Mouse (Mus musculus) heart, embryonic 13.5 days (tissue): ENCODE measurements at regions not wholly inside any gene's neighbourhood (a gene's known extent, or its start where the extent isn't known, plus 50 kb on each side); places are given as distances from the start of the nearest gene placed in this dataset. TPM values are rescaled to one million over a fixed set of nuclear protein-coding genes. Genes with fewer than 3 reads are reported as not detected.

ENCODE experiments used
- ATAC-seq: fragments of 200-750 bp; cut with Nextera tagmentation; 2 replicates; pipeline ENCODE4 v1.8.0; 2017; ENCODE audit warnings: moderate TSS enrichment; ENCODE audit not compliant: insufficient number of reproducible peaks, low FRiP score, low TSS enrichment; ENCODE audit errors: extremely low read depth
- H3K27ac ChIP-seq: fragments of 300-500 bp; sonication (generic); replicated peaks from 2 replicates; pipeline ENCODE4 v1.5.1; 2015; ENCODE audit warnings: moderate library complexity, mild to moderate bottlenecking, inconsistent platforms
- H3K27me3 ChIP-seq: fragments of 300-500 bp; sonication (generic); replicated peaks from 2 replicates; pipeline ENCODE4 v1.6.1; 2015; ENCODE audit warnings: mild to moderate bottlenecking, inconsistent platforms
- H3K36me3 ChIP-seq: fragments of 300-500 bp; sonication (generic); 2 replicates; pipeline ENCODE4 v1.6.1; 2015; ENCODE audit warnings: mild to moderate bottlenecking, inconsistent platforms
- H3K4me1 ChIP-seq: fragments of 300-500 bp; sonication (generic); 2 replicates; pipeline ENCODE4 v1.6.1; 2015; ENCODE audit warnings: inconsistent platforms
- H3K4me2 ChIP-seq: fragments of 300-500 bp; sonication (generic); 2 replicates; pipeline ENCODE4 v1.6.1; 2015; ENCODE audit warnings: inconsistent platforms, mild to moderate bottlenecking, moderate library complexity
- H3K4me3 ChIP-seq: fragments of 300-500 bp; sonication (generic); 2 replicates; pipeline ENCODE4 v1.5.1; 2015; ENCODE audit warnings: moderate library complexity, mild to moderate bottlenecking, inconsistent platforms
- H3K9ac ChIP-seq: fragments of 300-500 bp; sonication (generic); 2 replicates; pipeline ENCODE4 v1.6.1; 2015; ENCODE audit warnings: inconsistent platforms, mild to moderate bottlenecking, moderate library complexity
- H3K9me3 ChIP-seq: fragments of 300-500 bp; sonication (generic); 2 replicates; pipeline ENCODE4 v1.6.1; 2016; ENCODE audit warnings: inconsistent platforms
- WGBS: fragments of 180-500 bp; shearing (Covaris S2); methylation state at CpG from one replicate; pipeline ENCODE4 v1.1.7; 2015; ENCODE audit warnings: mixed read lengths; 5-methylcytosine and 5-hydroxymethylcytosine counted together
- microRNA-seq: library from miRNA; unstranded; fragments of <30 nt; microRNA quantifications from one replicate; pipeline ENCODE4, GENCODE M21; 2016

DNA sequence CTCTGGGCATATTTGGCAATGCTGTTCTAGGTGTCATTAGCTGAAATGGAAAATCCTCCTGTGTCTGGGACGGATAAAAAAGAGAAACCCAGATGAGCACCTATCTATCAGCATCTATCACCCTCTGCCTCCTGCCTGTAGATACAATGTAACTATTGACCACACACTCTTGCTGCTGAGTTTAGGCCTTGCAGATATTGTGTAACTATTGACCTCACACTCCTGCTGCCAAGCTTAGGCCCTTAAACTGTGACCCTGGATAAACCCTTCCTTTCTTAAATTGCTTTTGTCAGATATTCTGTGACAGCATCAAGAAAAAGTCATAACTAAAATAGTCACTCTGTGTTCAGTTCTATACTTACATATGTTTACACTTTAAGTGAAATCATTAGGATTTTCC, 81.9 kb upstream of the Nrp1 start:
- H3K4me3 ChIP-seq: no peak overlapping the region
- ATAC-seq: no peak
- H3K36me3 ChIP-seq: no peaks in the 10 kb centered on the region
- no peak overlapping the region for H3K9ac ChIP-seq
- no peak overlapping the region for H3K4me2 ChIP-seq
- peaks cover 26% of the 10 kb centered on the region for H3K4me1 ChIP-seq
- no peak overlapping the region for H3K27ac ChIP-seq
- WGBS: 77% methylated on average over 1 of the region's 1 CpGs
- H3K9me3 ChIP-seq: 0 out of 2 replicates have a peak, but pooled peaks cover 3% of the 10 kb centered on the region
- H3K27me3 ChIP-seq: no peaks in the 10 kb centered on the region

DNA sequence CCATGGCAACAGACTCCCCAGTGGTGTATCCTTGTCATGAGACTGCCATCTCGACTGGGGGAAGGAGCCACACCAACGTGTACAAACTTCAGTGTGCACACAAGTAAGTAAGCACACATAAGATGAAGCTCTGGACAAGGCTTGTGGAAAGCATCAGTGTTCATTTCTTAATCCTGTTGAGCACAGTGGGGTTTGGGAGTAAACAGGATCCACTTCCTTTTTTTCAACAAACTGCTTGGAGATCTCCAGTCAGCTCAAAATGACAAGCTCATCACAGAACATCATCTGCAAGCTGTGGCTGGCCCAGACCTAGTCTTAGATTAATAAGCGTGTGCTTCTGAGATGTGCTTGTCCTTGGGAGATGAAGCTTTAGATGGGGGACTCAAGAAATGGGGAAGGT, 75.6 kb upstream of the Nrp1 start:
- Histone ChIP-seq H3K27me3 (no peaks in the 10 kb centered on the region), H3K9me3 (no peaks in the 10 kb centered on the region), H3K4me2 (no peak overlapping the region), H3K4me1 (peaks cover 6% of the 10 kb centered on the region), H3K27ac (no peak overlapping the region), H3K36me3 (no peaks in the 10 kb centered on the region), H3K9ac (no peak overlapping the region), H3K4me3 (no peak overlapping the region)
- 60% methylated on average over 3 of the region's 3 CpGs for WGBS
- ATAC-seq: no peak

- no peaks in the 10 kb centered on the region for H3K27me3 ChIP-seq
- H3K4me1 ChIP-seq: peaks cover 6% of the 10 kb centered on the region
- no peaks in the 10 kb centered on the region for H3K9me3 ChIP-seq
- no peak overlapping the region for H3K27ac ChIP-seq
- no peak overlapping the region for H3K9ac ChIP-seq
- no peak for ATAC-seq
- no peaks in the 10 kb centered on the region for H3K36me3 ChIP-seq
- H3K4me3 ChIP-seq: no peak overlapping the region
- no peak overlapping the region for H3K4me2 ChIP-seq
- WGBS: 70% methylated on average over 2 of the region's 2 CpGs
Observed at GRCm38 (mm10) chr8:128283365-128283764, 75.0 kb upstream of the Nrp1 start.

GRCm38 (mm10) chr8:128284816-128285215, 73.6 kb upstream of the Nrp1 start:
- no peak overlapping the region for H3K4me2 ChIP-seq
- no peaks in the 10 kb centered on the region for H3K9me3 ChIP-seq
- H3K4me3 ChIP-seq: no peak overlapping the region
- ATAC-seq: no peak
- H3K27me3 ChIP-seq: no peaks in the 10 kb centered on the region
- H3K9ac ChIP-seq: no peak overlapping the region
- H3K27ac ChIP-seq: no peak overlapping the region
- WGBS: 55% methylated on average over 3 of the region's 3 CpGs
- H3K36me3 ChIP-seq: no peaks in the 10 kb centered on the region
- H3K4me1 ChIP-seq: peaks cover 5% of the 10 kb centered on the region

GRCm38 (mm10) chr8:128290076-128290475, 68.3 kb upstream of the Nrp1 start:
- peaks cover 27% of the 10 kb centered on the region for H3K4me1 ChIP-seq
- H3K27me3 ChIP-seq: no peaks in the 10 kb centered on the region
- no peak overlapping the region for H3K9ac ChIP-seq
- H3K36me3 ChIP-seq: no peaks in the 10 kb centered on the region
- no peaks in the 10 kb centered on the region for H3K9me3 ChIP-seq
- WGBS: 54% methylated on average over 4 of the region's 4 CpGs
- H3K4me3 ChIP-seq: no peak overlapping the region
- no peak for ATAC-seq
- H3K27ac ChIP-seq: no peak overlapping the region
- H3K4me2 ChIP-seq: no peak overlapping the region

DNA sequence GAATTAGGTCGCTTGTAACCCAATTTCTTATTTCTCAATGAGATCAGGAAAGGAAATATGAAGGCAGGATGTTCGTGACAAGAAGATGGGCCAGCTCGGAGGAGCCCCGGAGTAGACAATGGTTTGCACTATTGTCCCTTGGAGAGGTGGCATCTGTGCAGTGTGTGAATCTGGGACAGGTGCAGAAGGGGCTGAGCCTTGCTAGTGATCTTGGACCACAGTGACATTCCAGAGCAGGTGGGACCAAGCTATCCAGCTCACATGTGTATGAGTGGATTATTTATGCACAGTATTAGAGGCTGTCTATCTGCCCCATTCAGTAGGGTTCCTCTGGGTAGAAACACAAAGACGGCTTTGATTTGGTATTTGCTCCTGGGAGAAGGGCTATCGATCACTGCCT, 66.0 kb upstream of the Nrp1 start:
- ATAC-seq: no peak

DNA sequence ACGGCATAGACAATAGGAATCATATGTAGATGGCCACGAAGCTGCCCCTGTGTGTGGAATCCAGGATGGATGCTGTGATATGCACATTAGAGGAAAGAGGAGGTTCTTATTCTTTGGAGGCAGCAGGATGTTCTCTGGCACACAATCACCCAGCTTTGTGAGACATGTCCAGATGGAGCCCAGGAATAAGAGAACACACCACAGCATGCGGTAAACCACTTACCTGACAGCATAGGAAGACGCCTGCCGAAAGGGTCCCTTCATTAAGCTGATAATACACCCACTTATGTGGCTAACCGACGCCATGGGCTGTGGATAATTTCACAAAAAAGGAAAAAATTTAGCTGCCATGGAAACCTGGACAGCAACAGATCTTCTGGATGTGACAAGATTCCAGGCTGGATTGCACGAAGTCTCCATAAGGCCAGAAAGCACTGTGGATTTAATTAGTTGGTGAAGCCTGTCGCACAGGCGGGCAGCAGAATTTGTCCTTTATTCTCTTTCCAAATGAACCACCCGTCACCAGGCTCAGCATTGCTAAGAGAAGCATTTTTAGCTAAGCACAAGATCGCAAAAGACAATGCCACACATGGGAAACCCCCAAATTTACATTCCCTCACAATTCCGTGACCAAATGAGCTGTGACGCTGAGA, 61.5 kb upstream of the Nrp1 start:
- peaks cover 25% of the 10 kb centered on the region for H3K4me1 ChIP-seq
- ATAC-seq: no peak
- no peak overlapping the region for H3K4me3 ChIP-seq
- H3K36me3 ChIP-seq: no peaks in the 10 kb centered on the region
- no peaks in the 10 kb centered on the region for H3K27me3 ChIP-seq
- WGBS: 78% methylated on average over 14 of the region's 14 CpGs
- no peak overlapping the region for H3K4me2 ChIP-seq
- no peak overlapping the region for H3K27ac ChIP-seq
- no peak overlapping the region for H3K9ac ChIP-seq
- no peaks in the 10 kb centered on the region for H3K9me3 ChIP-seq

More for the DNA sequence above, 66.0 kb upstream of the Nrp1 start:
- no peak overlapping the region for H3K4me3 ChIP-seq
- no peaks in the 10 kb centered on the region for H3K27me3 ChIP-seq
- 76% methylated on average over 6 of the region's 6 CpGs for WGBS
- H3K27ac ChIP-seq: no peak overlapping the region
- H3K9ac ChIP-seq: no peak overlapping the region
- peaks cover 36% of the 10 kb centered on the region for H3K4me1 ChIP-seq
- H3K4me2 ChIP-seq: no peak overlapping the region
- no peaks in the 10 kb centered on the region for H3K36me3 ChIP-seq
- H3K9me3 ChIP-seq: no peaks in the 10 kb centered on the region

- no peaks in the 10 kb centered on the region for H3K9me3 ChIP-seq
- WGBS: 74% methylated on average over 2 of the region's 2 CpGs
- H3K27me3 ChIP-seq: no peaks in the 10 kb centered on the region
- no peak overlapping the region for H3K9ac ChIP-seq
- no peaks in the 10 kb centered on the region for H3K36me3 ChIP-seq
- no peak for ATAC-seq
- H3K27ac ChIP-seq: no peak overlapping the region
- no peak overlapping the region for H3K4me2 ChIP-seq
- peaks cover 13% of the 10 kb centered on the region for H3K4me1 ChIP-seq
- no peak overlapping the region for H3K4me3 ChIP-seq
Observed at GRCm38 (mm10) chr8:128302322-128302721, 56.1 kb upstream of the Nrp1 start.

Small RNAs in the stretch of these regions (microRNA-seq; reads per million reads assigned to microRNA genes)
- gene Mir21c: not detected
